Mouse (Mus musculus) neural tube, embryonic 10.5 days (tissue): Measurements from ENCODE around the gene Tmem56.

Experiments used
- DNase-seq: peaks from one replicate; pipeline ENCODE4 v3.0.0-alpha.2; 2017; ENCODE audit warnings: low spot score; ENCODE audit errors: extremely low spot score

Tmem56 gene

DNA sequence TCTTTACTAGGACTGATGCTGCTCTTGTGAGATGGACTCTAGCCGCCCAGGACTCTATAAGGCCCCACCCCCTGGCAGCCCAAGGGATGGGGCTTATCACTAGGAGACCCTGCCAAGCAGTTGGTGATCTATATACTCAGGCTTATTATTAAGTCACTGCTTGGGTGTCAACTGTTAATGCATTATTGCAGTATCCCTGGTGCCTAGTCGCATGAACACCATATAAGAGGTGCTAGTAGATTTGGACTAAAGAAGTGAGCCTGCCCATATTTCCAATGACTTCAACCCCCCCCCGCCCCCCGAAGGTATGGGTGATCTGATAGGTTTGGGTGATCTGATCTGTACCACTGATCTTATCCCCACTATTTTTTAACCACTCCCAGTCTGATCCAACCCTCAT is at the start of gene Tmem56:
Gene Tmem56 (minus strand): TSS at position 101 of the 400 bp plus-strand sequence.
- no peak for DNase-seq

GRCm38 (mm10) chr3:121330244-121330646 is 47.3 kb upstream of the Tmem56 start:
- no peak for DNase-seq

DNA sequence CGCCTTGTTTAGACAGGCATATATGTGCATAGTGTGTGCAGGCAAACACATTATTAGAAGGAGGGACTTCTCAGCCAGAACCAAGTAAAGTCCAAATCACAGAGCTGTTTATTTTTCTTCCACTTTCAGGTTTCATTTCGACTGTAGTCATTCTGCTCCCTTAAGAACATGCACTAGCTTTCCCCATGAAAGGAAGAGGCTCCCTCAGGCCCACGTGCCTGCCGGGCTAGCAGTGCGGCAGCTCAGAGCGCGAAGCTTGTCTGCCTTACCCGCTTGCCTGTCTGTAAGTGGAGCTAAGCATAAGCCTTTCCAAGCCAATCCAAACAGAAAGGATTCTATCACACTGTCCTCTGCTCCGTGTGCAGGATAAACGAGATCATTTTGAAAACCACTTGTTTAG is 46.7 kb upstream of the Tmem56 start:
- DNase-seq = no peak

- DNase-seq = no peak
Observed at GRCm38 (mm10) chr3:121327406-121327805, 44.5 kb upstream of the Tmem56 start.

DNA sequence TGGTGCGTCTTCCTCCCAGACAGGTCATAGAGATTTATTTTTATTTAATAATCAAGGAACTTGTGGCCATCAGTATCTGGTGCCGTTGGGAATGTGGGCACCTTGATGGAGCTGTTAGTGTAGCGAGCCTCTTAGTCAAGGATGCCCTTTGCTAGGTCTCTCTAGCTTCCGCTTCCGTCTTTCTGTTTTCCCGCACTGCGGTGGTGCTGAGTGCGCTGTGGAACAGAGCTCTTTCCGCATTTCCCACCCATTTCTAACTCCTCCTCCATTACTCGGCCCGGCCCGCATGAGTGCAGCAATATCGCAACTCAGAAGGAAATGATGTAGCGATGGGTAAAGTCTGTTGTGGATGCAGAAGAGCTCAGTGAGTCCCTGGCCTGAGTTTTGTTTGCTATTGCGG is 40.5 kb upstream of the Tmem56 start:
- no peak for DNase-seq

- no peak for DNase-seq
Observed at GRCm38 (mm10) chr3:121320896-121321295, 38.0 kb upstream of the Tmem56 start.

DNA sequence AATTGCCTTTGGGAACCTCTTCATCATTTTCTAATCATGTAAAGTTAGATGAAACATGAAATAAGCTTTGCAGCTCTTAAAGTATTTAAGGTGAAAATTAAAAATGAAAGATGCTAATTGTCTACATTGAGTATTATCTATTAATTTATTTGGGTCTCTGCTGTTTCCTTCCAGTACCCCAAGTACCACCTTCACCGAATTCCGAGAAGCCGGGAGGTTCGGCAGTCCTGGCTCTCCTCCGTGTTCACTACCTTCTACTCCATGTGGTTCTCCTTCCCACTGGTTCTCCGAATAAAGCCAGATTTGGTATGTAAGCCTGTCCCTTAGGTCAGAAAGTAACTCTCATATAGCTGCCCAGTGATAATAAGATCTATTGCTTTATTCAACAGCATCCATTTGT is 37.0 kb upstream of the Tmem56 start:
- DNase-seq = no peak

GRCm38 (mm10) chr3:121315498-121315897 is 32.6 kb upstream of the Tmem56 start:
- no peak for DNase-seq

GRCm38 (mm10) chr3:121314149-121314548 is 31.3 kb upstream of the Tmem56 start:
- no peak for DNase-seq

DNA sequence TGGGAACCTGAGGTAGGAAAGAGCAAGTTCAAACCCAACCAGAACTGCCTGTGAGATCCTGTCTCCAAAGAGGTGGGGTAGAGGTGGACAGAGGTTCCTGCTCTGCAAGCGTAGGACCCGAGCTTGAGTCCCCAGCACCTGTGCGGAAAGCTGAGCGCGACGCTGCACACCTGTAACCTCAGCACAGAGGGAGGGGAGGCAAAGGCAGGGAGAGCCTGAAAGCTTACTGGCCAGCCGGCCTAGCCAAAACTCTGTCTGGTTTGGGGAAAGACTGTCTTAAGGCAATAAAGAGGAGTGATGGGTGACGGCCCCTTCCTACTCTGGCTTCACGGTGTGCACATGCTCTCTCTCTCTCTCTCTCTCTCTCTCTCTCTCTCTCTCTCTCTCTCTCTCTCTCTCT is 30.1 kb upstream of the Tmem56 start:
- no peak for DNase-seq

- no peak for DNase-seq
Observed at GRCm38 (mm10) chr3:121312426-121312825, 29.5 kb upstream of the Tmem56 start.

DNA sequence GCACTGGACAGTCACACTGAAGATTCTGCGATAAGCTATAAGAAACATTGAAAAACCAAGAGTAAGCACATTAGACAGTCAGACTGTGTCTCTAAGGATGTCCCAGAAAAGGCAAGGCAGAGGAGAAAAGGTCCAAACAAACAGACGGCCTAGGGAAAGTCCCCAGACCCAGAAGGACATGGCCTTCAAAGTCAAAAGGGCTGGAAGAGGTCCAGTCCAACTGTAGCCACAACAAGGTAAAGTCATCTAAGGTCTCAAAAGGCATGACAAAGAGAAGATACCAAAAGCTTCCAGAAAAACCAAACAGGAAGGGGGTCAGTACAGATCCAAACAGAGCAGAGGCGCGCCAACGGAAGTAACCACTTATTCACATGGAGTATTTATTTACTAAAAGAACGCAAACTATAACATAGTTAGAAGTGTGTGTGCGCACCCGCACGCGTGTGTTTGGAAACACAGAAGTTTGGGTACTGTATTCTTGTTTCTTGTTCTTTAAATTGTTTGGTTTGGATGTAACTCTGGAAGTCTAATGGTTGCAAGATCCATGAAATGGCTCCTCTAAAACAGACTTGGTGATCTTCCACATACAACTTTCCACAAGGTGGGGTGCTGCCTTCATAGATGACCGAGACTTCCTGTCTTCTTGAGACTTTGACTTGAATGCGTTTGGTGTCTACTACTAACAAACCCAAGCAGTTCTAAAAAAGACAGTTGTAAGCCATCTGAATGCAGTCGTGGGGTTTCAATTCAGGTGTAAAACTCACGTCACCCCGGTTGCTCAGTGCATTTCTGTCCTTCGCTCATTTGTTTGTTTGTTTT is 27.2 kb upstream of the Tmem56 start:
- peak; percentile 11 for DNase-seq

- no peak for DNase-seq
Observed at GRCm38 (mm10) chr3:121309429-121309828, 26.5 kb upstream of the Tmem56 start.

DNA sequence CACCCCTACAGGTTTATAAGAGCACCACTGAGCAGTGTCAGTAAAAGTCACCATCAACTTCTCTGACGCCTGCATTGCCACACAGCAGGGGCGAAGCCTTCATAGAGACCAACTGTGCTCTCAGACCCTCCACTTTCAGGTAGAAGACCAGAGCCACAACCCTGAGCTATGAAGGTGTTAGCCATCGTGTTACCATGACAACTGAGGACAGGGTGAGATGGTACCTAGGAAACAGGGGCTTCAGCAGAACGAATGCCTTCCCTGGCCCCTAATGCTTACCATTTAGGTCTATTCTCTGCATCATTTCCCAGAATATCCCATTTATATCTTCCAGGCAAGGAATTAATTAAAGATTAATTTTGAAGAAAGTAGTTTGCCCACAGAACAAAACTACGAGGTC is 26.0 kb upstream of the Tmem56 start:
- DNase-seq = no peak

DNA sequence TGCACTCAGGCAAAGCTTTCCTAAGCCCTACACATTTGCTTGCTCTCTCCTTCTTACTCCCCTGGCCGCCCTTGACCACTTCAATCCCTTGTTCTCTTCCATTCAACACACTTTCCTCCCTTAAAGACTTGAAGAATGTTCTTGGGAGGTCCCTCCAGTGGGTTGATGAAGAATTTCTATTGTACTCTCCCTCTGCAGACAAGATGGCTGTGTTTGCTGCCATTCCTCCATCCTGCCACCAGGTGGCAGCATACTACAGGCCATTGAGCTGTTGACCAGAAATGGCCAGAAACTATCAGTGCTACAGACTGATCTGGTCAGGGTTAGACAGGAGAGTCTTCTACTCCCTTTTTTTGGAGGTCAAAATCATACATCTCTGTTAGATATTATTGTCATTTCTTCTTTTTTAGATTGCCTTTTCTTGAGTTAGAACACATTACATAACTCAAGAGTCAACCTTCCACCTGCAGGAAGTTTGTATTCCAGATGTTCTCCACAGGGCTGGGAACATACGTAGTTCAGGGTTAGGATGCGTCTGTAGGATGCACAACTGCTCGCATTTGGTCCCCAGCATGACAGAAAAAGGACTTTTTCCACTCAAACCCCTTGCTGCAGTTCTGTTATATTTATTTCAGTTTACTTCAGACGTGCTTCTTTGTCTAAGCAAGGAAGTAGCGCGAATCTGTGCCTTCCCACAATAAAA is 24.8 kb upstream of the Tmem56 start:
- DNase-seq = peak; percentile 84

DNA sequence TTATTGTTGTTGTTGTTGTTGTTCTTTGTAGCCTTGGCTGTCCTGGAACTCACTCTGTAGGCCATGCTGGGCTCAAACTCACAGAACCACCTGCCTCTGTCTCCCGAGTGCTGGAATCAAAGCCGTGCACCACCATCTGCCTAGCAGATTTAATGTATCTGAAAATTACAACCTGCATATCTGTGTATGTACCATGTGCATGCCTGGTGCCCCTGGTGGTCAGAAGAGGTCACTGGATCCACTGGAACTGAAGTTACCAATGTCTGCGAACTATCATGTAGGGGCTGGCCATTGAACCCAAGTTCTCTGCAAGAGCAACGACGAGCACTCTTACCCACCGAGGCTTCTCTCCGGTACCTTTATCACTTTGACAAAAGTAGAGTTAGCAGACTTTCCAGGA is 23.7 kb upstream of the Tmem56 start:
- no peak for DNase-seq

- DNase-seq = peak; percentile 9
Observed at GRCm38 (mm10) chr3:121294200-121294599, 11.3 kb upstream of the Tmem56 start.

- peak; percentile 93 for DNase-seq
Observed at GRCm38 (mm10) chr3:121291560-121292258, 8.8 kb upstream of the Tmem56 start, which contains the start of gene Alg14. Gene Alg14, plus strand, starts transcription at chr3:121291773.

DNA sequence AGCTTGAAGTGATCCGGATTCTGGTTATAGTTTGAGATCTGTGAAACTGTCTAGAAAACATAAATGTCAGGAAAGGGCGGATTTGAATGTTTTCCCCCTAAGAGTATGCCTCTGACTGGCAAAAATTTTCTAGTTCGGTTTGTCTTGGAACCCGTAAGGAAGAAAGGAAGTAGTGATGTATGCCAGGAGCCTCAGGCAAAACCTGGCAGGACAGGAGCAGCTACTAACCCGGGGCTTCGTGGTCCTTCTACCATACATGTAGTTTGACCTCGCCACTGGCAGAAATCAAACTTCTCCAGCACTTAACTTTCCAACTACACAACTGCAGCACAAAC is 8.3 kb upstream of the Tmem56 start:
- DNase-seq = no peak

- DNase-seq = no peak
Observed at GRCm38 (mm10) chr3:121290681-121291080, 7.8 kb upstream of the Tmem56 start.

GRCm38 (mm10) chr3:121287151-121287550 is 4.3 kb upstream of the Tmem56 start:
- DNase-seq = no peak

- no peak for DNase-seq
Observed at GRCm38 (mm10) chr3:121285219-121285618, 2.3 kb upstream of the Tmem56 start.
